Mouse (Mus musculus): ENCODE results near the gene Adssl1. TPM values are rescaled to one million over a fixed set of nuclear protein-coding genes. Genes with fewer than 3 reads are reported as not detected.

Adssl1 gene
- polyA plus RNA-seq, 1 experiment from 2014 or later: 4.0 TPM

GRCm38 (mm10) chr12:112654076-112654475 lies 34.2 kb downstream of the Adssl1 start:
- Histone ChIP-seq H3K9me3 (no peaks in the 10 kb centered on the region), H3K36me3 (replicated peaks) (peaks cover 100% of the 10 kb centered on the region), H3K27ac (replicated peaks) (no peak overlapping the region), H3K4me1 (0 out of 2 replicates have a peak, but pooled peaks cover 6% of the 10 kb centered on the region), H3K4me3 (no peak overlapping the region), H3K27me3 (replicated peaks; ENCODE audit: low read depth, poor library complexity, severe bottlenecking) (no peaks in the 10 kb centered on the region)
- 92% methylated on average over 5 of the region's 5 CpGs for WGBS
- no peak for DNase-seq (ENCODE audit: low spot score)

- Histone ChIP-seq H3K4me1 (peaks cover 37% of the 10 kb centered on the region), H3K9me3 (no peaks in the 10 kb centered on the region), H3K27me3 (replicated peaks; ENCODE audit: low read depth, poor library complexity, severe bottlenecking) (no peaks in the 10 kb centered on the region), H3K4me3 (no peak overlapping the region), H3K36me3 (replicated peaks) (peaks cover 100% of the 10 kb centered on the region), H3K27ac (replicated peaks) (no peak overlapping the region)
- WGBS: 95% methylated on average over 7 of the region's 7 CpGs
- DNase-seq (ENCODE audit: low spot score): no peak
Measured at GRCm38 (mm10) chr12:112658619-112659018, 38.8 kb downstream of the Adssl1 start.

- Histone ChIP-seq H3K27ac (replicated peaks) (no peak overlapping the region), H3K9me3 (no peaks in the 10 kb centered on the region), H3K27me3 (replicated peaks; ENCODE audit: low read depth, poor library complexity, severe bottlenecking) (no peaks in the 10 kb centered on the region), H3K4me3 (no peak overlapping the region), H3K4me1 (peaks cover 41% of the 10 kb centered on the region), H3K36me3 (replicated peaks) (peaks cover 100% of the 10 kb centered on the region)
- no peak for DNase-seq (ENCODE audit: low spot score)
- WGBS: 86% methylated on average over 6 of the region's 6 CpGs
Measured at GRCm38 (mm10) chr12:112659109-112659508, 39.3 kb downstream of the Adssl1 start.

DNA sequence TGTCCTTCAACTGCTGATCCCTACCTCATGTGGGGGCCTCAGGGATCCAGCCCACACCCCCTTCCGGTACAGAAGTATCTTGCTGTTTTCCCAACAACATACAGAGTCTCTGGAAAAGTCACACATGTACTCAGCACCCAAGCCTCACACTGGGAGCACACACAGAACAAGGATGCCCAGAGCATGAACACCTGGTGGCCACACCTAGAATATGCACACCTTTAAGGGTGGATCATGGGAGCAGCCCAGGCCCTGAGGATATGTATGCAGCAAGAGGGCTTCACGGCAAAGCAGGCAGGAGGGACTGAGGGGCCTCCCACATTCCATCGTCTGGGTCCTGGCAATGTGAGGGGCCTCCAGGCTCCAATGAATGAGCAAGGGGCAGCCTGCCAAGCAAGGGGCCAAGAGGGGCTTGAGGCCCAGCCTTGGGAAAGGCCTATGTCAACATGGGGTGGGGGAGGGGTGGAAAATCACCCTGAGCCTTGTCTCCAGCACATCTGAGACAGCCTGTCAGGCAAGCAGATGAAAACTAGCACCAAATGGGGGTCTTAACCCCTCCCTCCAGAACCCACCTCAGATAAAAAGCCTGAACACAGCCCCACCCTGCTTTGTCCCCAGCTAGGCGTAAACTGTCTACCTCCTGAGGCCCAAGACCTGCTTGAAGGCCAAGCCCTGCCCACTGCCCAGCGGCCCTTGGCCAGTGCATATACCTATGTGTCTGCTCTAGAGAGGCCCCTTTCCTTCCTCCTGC lies 40.9 kb downstream of the Adssl1 start:
- H3K27me3 ChIP-seq (replicated peaks; ENCODE audit: low read depth, poor library complexity, severe bottlenecking): no peaks in the 10 kb centered on the region
- peaks cover 50% of the 10 kb centered on the region for H3K4me1 ChIP-seq
- peak overlapping the region; percentile 79 for H3K27ac ChIP-seq (replicated peaks)
- 54% methylated on average over 5 of the region's 5 CpGs for WGBS
- H3K4me3 ChIP-seq: peak overlapping the region; percentile 21; the same call in 1 of the 2 replicates
- peaks cover 100% of the 10 kb centered on the region for H3K36me3 ChIP-seq (replicated peaks)
- H3K9me3 ChIP-seq: no peaks in the 10 kb centered on the region
- peak; percentile 67 for DNase-seq (ENCODE audit: low spot score)

GRCm38 (mm10) chr12:112661327-112661605 lies 41.4 kb downstream of the Adssl1 start:
- Histone ChIP-seq H3K27me3 (replicated peaks; ENCODE audit: low read depth, poor library complexity, severe bottlenecking) (no peaks in the 10 kb centered on the region), H3K27ac (replicated peaks) (peak overlapping the region; percentile 79), H3K4me1 (peaks cover 55% of the 10 kb centered on the region), H3K36me3 (replicated peaks) (peaks cover 100% of the 10 kb centered on the region), H3K4me3 (peak overlapping the region; percentile 21; the same call in 1 of the 2 replicates), H3K9me3 (no peaks in the 10 kb centered on the region)
- WGBS: 88% methylated on average over 3 of the region's 3 CpGs
- no peak for DNase-seq (ENCODE audit: low spot score)

DNA sequence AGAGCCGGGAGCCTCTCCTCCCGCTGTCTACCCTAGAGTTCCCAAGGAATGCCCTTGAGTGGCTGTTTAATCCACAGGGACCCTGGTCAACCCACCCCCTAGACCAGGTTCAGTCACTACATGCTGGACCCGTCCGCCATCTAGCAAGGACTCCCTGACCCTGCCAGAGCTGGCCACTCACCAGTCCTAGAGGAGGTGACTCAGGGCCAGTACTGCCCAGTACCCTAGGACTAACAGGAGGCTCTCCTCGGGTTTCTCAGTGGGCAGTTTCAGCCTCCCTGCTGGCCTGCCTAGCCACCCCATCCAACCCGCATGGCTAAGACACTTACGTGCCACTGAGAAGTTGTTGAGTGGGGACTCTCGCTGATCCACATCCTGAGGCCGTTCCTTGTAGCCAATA lies 42.0 kb downstream of the Adssl1 start:
- peaks cover 55% of the 10 kb centered on the region for H3K4me1 ChIP-seq
- peaks cover 100% of the 10 kb centered on the region for H3K36me3 ChIP-seq (replicated peaks)
- no peaks in the 10 kb centered on the region for H3K27me3 ChIP-seq (replicated peaks; ENCODE audit: low read depth, poor library complexity, severe bottlenecking)
- H3K9me3 ChIP-seq: no peaks in the 10 kb centered on the region
- DNase-seq (ENCODE audit: low spot score): no peak
- peak overlapping the region; percentile 79; the same call in 1 of the 2 replicates for H3K27ac ChIP-seq (replicated peaks)
- no peak overlapping the region for H3K4me3 ChIP-seq
- 85% methylated on average over 9 of the region's 9 CpGs for WGBS

- Histone ChIP-seq H3K9me3 (no peaks in the 10 kb centered on the region), H3K27ac (replicated peaks) (peak overlapping the region; percentile 74), H3K36me3 (replicated peaks) (peaks cover 100% of the 10 kb centered on the region), H3K4me1 (peaks cover 62% of the 10 kb centered on the region), H3K27me3 (replicated peaks; ENCODE audit: low read depth, poor library complexity, severe bottlenecking) (no peaks in the 10 kb centered on the region), H3K4me3 (no peak overlapping the region)
- no peak for DNase-seq (ENCODE audit: low spot score)
- WGBS: 93% methylated on average over 11 of the region's 11 CpGs
Measured at GRCm38 (mm10) chr12:112663303-112663702, 43.5 kb downstream of the Adssl1 start.

GRCm38 (mm10) chr12:112663716-112664115 lies 43.9 kb downstream of the Adssl1 start:
- DNase-seq (ENCODE audit: low spot score): no peak
- no peaks in the 10 kb centered on the region for H3K9me3 ChIP-seq
- no peaks in the 10 kb centered on the region for H3K27me3 ChIP-seq (replicated peaks; ENCODE audit: low read depth, poor library complexity, severe bottlenecking)
- WGBS: 96% methylated on average over 12 of the region's 12 CpGs
- H3K4me3 ChIP-seq: no peak overlapping the region
- H3K4me1 ChIP-seq: peaks cover 63% of the 10 kb centered on the region
- H3K27ac ChIP-seq (replicated peaks): peak overlapping the region; percentile 74
- H3K36me3 ChIP-seq (replicated peaks): peaks cover 100% of the 10 kb centered on the region

DNA sequence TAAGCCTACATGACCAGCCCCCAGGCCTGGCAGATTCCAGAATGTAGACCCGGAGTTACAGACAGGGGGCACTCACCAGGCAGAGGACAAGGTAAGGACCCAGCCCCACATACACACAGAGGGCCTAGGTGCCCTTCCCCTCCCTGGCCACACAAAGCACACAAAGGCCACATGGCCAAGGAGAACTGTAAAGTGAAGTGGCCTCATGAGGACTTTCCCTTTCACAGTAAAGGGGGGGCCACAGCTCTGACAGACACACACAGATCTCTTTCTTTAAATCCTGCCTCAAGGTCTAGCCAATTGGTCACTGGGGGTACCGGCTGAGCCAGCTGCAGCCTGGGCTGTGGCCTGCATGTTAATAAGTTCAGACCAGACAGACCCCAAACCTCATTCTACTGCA lies 44.3 kb downstream of the Adssl1 start:
- Histone ChIP-seq H3K4me3 (no peak overlapping the region), H3K36me3 (replicated peaks) (peaks cover 100% of the 10 kb centered on the region), H3K27ac (replicated peaks) (peak overlapping the region; percentile 74), H3K27me3 (replicated peaks; ENCODE audit: low read depth, poor library complexity, severe bottlenecking) (no peaks in the 10 kb centered on the region), H3K4me1 (peaks cover 67% of the 10 kb centered on the region), H3K9me3 (no peaks in the 10 kb centered on the region)
- WGBS: 64% methylated on average over 2 of the region's 2 CpGs
- no peak for DNase-seq (ENCODE audit: low spot score)

- Histone ChIP-seq H3K36me3 (replicated peaks) (peaks cover 100% of the 10 kb centered on the region), H3K27me3 (replicated peaks; ENCODE audit: low read depth, poor library complexity, severe bottlenecking) (no peaks in the 10 kb centered on the region), H3K4me3 (no peak overlapping the region), H3K27ac (replicated peaks) (peak overlapping the region; percentile 52; the same call in 1 of the 2 replicates), H3K9me3 (no peaks in the 10 kb centered on the region), H3K4me1 (peaks cover 73% of the 10 kb centered on the region)
- no peak for DNase-seq (ENCODE audit: low spot score)
- WGBS: 82% methylated on average over 5 of the region's 5 CpGs
Measured at GRCm38 (mm10) chr12:112664656-112665055, 44.8 kb downstream of the Adssl1 start.

DNA sequence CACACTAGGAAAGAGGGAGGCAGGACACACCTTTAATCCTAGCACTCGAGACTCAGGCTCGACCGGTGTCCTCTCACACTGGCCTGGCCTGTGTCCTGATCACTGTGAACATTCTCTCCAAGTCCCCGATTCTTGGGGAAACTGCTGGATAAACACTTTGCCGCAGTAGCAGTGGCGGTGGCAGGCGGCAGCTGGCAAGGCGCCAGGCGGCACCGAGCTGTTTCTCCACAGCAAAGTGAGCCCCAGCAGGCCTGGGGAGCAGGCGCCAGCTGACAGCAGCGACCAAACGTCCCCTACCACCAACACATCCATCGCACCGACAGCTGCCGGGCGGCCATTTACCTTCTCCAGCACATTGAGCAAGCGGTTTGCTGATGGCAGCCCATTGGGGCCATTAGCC lies 45.6 kb downstream of the Adssl1 start:
- no peak overlapping the region for H3K4me3 ChIP-seq
- peaks cover 100% of the 10 kb centered on the region for H3K36me3 ChIP-seq (replicated peaks)
- WGBS: 88% methylated on average over 18 of the region's 18 CpGs
- no peak for DNase-seq (ENCODE audit: low spot score)
- H3K9me3 ChIP-seq: no peaks in the 10 kb centered on the region
- H3K27me3 ChIP-seq (replicated peaks; ENCODE audit: low read depth, poor library complexity, severe bottlenecking): no peaks in the 10 kb centered on the region
- peak overlapping the region; percentile 52; the same call in 1 of the 2 replicates for H3K27ac ChIP-seq (replicated peaks)
- peaks cover 78% of the 10 kb centered on the region for H3K4me1 ChIP-seq

DNA sequence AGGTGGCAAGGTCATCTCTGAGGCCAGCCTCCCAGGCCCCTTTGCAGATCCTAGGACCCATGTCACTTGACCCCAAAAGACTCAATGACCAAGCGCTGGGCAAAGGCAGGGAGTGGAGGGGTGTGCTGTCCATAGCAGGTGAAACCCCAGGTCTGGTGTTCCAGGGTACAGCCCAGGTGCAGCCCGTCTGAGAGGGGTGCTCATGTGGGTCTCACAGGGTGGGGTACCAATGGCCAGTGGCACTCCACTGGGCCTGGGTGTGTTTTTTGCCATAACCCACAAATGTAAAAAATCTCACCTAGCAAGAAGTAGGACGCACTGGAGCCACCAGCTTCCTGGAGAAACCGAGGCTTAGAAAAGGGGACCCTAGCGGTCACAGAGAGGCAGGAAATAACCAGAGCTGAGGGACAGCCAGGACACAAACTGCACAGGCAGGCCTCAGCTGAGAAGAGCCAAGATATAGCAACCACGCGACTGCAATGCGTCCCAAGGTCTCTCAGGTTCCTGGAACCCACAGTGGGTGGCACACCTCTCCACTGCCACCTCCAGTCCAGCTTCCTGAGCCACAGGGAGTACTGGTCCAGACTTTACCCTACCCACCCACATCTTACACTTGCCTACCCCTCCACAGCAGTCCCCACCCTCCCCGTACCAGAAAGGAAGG lies 46.2 kb downstream of the Adssl1 start:
- no peaks in the 10 kb centered on the region for H3K27me3 ChIP-seq (replicated peaks; ENCODE audit: low read depth, poor library complexity, severe bottlenecking)
- no peaks in the 10 kb centered on the region for H3K9me3 ChIP-seq
- H3K27ac ChIP-seq (replicated peaks): 0 out of 2 replicates have a peak overlapping the region, but pooled peaks have one; percentile 52
- 91% methylated on average over 9 of the region's 9 CpGs for WGBS
- no peak for DNase-seq (ENCODE audit: low spot score)
- H3K4me1 ChIP-seq: peaks cover 78% of the 10 kb centered on the region
- H3K36me3 ChIP-seq (replicated peaks): peaks cover 100% of the 10 kb centered on the region
- H3K4me3 ChIP-seq: no peak overlapping the region

All from embryonic facial prominence, embryonic 10.5 days (tissue).